Mouse (Mus musculus) cerebellum, adult (tissue): ENCODE data around the gene Os9.
"Not testable (repeated sequence)": the region's sequence is repeated elsewhere in the genome, so short reads cannot be mapped to it uniquely, and the experiment has no call there.

Experiments used
- ATAC-seq: cut with Nextera tagmentation; 2 replicates; pipeline ENCODE4 v1.9.2; 2017; ENCODE audit warnings: mild to moderate bottlenecking, moderate library complexity, mixed read lengths; ENCODE audit not compliant: insufficient number of reproducible peaks, low FRiP score, low TSS enrichment

The Os9 gene

GRCm38 (mm10) chr10:127085052-127085451, 35.9 kb downstream of the Os9 start:
- ATAC-seq = no peak

GRCm38 (mm10) chr10:127083915-127084306, 37.0 kb downstream of the Os9 start:
- ATAC-seq = no peak

- no peak for ATAC-seq
Measured at GRCm38 (mm10) chr10:127083292-127083914, 37.5 kb downstream of the Os9 start.

- ATAC-seq = no peak
Measured at GRCm38 (mm10) chr10:127081996-127082620, 38.8 kb downstream of the Os9 start.

GRCm38 (mm10) chr10:127080901-127081780, 39.8 kb downstream of the Os9 start:
- 0 out of 2 replicates have a peak, but pooled peaks have one; percentile 7 for ATAC-seq

- ATAC-seq = no peak
Measured at GRCm38 (mm10) chr10:127079665-127080391, 41.1 kb downstream of the Os9 start.

- no peak for ATAC-seq
Measured at GRCm38 (mm10) chr10:127078677-127079575, 42.0 kb downstream of the Os9 start.

- no peak for ATAC-seq
Measured at GRCm38 (mm10) chr10:127078001-127078676, 42.8 kb downstream of the Os9 start.

- ATAC-seq = no peak
Measured at GRCm38 (mm10) chr10:127077515-127077914, 43.4 kb downstream of the Os9 start.

- ATAC-seq = no peak
Measured at GRCm38 (mm10) chr10:127076082-127076481, 44.8 kb downstream of the Os9 start.

- ATAC-seq = no peak
Measured at GRCm38 (mm10) chr10:127075651-127076050, 45.3 kb downstream of the Os9 start.

- ATAC-seq = no peak
Measured at GRCm38 (mm10) chr10:127075080-127075479, 45.9 kb downstream of the Os9 start, which contains the start of gene Agap2. TSS of gene Agap2 (plus strand) at chr10:127075284.

- ATAC-seq = no peak
Measured at GRCm38 (mm10) chr10:127073981-127074380, 47.0 kb downstream of the Os9 start.

GRCm38 (mm10) chr10:127072969-127073368, 48.0 kb downstream of the Os9 start:
- not testable (repeated sequence) for ATAC-seq

- not testable (repeated sequence) for ATAC-seq
Measured at GRCm38 (mm10) chr10:127072270-127072669, 48.7 kb downstream of the Os9 start.

- ATAC-seq = no peak
Measured at GRCm38 (mm10) chr10:127071203-127071602, 49.7 kb downstream of the Os9 start.

- peak; percentile 91 for ATAC-seq
Measured at GRCm38 (mm10) chr10:127070190-127071121, 50.5 kb downstream of the Os9 start, which contains the start of gene Tspan31. TSS of gene Tspan31 (minus strand) at chr10:127070264.
